Mouse (Mus musculus) left cerebral cortex, adult 11 months (tissue): ENCODE measurements around the gene Zfyve19.

Experiments
- DNase-seq: peaks from one replicate; pipeline ENCODE4 v3.0.0; 2022; ENCODE audit warnings: low spot score

The Zfyve19 gene

DNA sequence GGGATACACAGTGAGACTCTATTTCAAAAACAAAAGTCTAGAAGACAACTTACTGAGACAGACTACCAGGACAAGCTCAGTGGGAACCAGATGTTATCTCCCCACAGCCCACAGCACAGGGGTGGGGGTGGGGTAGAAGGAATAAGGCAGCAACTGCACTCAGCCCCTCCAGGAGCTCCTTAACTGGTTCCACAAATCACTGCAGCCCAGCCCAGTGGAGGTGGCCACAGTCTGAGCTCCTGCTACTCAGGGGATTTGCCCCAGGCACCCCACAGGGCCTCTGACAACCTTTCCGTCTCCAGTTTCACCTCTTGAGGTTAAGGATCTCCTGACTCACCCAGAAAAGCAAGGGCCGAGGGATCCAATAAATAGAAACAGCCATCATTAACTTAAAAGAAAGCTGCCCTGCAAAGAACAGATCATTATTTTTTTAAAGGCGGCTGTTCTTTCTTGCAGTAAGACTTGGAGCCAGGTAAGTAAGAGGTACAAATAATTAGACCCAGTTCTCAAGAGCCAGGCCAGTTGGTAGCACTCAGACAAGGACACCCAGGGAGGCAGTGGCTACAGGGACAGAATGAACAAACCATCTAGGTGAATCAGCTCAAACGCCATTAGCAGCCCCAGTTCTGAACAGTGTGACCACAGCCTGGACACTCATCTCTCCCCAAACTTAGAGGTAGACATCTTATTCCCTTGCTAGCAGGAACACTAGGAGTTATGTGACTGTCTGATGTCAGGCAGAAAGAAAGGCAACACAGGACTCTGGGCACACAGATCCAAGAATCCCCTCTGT lies 11.9 kb upstream of the Zfyve19 start:
- DNase-seq: no peak

DNA sequence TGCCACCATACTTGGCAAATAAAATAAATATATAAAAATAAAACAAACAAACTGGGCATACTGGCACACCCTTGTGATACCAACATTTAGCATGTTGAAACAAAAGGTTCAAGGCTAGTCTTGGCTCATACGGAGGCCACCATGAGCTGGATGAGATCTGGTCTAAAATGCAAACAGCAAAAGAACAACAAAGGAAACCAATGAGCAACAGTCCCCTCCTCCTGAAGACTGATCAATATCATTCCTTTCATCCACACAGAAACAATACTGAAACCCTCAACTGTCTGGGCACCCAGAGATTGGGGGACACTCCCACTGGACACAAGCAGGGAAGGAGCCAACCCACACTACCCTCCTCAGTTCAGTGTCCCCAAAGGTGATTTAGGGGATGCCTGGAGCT lies 10.9 kb upstream of the Zfyve19 start:
- no peak for DNase-seq

DNA sequence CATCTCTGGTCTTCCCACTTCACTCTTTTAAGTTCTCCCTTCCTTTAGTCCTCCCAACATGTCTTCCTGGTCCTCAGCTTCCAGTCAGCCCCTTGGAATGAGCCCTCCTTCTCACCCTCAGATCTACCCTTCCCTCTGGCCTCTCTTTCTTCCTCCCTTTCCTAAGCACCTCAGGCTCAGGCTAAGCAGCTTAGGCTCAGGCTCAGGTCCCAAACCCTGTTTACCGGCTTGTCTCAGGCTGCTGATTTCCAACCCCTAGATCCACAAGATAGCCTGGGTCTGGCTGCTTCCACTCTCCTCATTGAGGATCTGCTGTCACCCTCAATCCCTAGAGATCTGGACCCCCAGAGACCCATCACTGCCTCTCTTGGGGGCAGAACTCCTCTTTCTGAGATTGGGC lies 10.4 kb upstream of the Zfyve19 start:
- no peak for DNase-seq

DNA sequence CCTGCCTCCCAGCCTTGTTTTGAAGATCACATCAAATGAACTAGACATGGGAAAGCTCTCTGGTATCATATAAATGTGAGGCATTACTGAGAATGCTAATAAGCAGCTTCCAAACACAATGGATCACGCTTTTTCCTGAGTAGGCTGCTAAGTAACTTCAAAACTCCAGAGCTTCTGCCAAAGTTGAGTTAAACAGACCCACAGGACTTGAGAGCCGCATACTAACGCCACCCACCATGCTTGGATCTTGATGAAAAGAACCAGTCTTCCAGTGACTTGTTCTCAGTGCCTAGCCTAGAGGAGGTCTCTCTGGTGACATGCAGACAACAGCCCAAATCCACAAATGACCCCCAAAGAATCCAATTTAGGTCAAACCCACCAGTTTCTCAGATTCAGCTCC lies 9.5 kb upstream of the Zfyve19 start:
- DNase-seq: no peak

DNA sequence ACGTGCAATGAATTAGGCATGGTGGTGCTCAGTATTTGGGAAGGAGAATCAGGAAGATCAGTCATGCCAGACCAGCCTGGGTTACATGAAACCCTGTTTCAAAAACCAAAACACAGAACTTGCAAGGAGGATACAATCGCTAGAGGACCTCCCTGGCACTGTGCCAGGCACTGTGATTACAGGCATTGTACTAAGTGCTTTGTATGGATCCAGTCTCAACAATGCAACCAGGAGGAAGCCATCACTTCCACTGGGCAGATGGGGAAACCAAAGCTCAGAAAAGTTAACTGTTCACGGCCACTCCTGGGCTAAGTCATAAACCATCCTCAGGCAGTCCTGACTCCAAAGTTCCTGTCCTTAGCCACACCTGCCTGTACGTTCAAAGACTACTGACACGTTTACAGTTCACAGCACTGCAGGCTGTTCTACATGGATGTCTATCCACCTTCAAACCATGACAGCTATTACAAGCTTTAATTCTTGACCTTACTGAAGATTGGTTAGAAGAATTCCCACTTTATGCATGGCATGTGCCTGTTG lies 5.4 kb upstream of the Zfyve19 start:
- DNase-seq: no peak

DNA sequence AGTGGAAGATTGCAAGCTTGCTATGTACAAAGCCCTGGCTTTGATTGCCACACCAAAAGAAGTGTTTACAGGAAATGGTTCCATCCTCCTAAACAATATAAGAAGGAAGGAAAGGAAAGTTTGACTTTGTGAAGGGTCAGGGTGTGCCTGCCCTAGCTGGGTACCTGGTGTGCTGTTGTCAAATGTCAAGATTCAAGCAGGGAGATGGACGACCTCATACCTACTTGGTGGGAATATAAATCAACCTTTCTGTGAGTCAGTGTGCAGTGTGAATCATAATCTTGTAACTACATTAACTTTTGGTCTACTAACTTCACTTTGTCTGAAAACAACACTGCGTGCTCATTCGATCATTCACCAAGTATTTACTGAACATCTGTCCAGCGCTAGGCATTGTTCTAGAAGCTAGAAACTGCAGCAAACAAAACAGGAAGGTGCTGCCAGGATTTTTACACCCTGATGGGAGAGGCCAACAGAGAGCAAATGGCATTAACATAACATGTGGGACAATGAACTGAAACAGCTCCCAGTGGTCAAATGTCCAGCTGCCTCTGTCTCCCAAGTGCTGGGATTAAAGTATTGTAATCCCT lies 4.5 kb upstream of the Zfyve19 start:
- DNase-seq: no peak

DNA sequence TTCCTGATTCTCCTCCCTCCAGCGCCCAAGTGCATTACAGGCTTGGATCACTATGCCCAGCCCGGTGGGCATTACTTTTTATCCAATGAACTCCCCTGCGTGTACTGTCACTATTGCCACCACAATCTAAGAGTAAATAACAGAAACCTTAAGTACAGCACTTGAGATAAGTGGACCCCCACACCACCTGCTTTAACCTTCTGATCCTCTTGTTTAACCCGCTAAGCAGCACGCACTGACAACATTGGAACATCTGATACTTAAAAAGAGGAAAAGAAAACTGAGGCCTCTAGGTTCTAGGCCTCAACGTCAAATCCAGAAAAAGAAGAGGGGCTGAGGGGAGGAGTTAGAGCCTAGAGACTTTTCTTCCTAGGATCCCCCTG lies 465 bp upstream of the Zfyve19 start:
- no peak for DNase-seq

DNA sequence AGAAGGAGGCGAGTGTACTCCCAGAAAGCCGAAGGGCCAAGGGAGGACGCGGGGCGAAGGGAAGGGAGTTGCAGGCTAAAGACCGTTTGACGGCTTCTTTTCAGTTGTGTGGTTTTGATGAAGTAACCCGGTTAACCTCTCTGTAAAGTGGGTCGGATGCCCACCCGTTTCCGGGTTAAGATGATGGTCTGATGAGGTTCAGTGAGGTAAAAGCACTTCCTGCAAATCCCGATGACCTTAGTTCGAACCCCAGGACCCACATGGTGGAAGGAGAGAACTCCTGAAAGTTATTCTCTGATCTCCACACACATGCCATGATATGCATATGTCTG lies 725 bp downstream of the Zfyve19 start:
- DNase-seq: no peak

DNA sequence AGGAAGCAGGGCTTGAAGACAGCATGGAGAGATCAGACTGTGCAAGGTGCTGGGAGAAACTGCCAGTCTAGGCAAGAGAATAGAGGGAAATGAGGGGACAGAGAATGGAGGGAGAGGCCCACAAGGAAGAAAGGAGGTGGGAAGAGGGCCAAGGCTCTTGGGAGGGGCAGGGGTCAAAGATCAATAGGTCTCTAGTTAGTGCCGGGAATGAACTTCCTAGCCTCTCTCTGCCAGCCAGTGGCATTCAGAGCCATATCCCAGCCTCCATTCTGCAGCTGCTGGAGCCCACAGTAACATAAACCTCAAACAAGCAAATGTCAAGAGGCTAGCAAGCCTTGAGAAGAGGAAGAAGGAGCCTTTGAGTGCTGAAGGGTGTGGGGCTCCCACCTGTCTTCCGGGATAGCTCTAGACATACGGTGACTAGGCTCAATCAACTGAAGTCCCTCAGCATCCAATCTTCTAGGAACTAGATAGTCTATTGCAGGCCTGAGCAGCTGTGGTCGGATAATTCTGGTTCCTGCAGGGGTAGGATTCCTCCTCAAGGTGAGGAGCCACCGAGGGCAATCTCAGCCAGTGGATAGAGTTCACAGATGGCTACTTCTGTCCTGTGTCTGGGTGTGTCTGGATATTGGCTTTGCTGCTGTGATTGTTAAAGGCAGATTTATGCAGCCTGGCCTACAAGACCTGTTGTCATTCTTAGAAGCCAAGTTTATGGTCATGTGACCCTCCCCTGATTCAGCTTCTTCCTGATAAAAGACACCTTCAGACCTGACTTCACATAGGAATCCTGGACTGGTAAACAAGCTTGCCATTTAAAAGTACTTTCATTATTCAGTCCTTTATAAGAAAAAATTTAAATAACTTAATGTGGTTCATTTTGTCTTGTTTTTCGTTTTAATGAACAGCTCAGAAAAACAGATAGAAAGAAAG lies 21.6 kb downstream of the Zfyve19 start, which contains the start of gene Ppp1r14d:
Gene Ppp1r14d, minus strand, starts transcription at position 132 of the 930 bp plus-strand sequence.
- no peak for DNase-seq

DNA sequence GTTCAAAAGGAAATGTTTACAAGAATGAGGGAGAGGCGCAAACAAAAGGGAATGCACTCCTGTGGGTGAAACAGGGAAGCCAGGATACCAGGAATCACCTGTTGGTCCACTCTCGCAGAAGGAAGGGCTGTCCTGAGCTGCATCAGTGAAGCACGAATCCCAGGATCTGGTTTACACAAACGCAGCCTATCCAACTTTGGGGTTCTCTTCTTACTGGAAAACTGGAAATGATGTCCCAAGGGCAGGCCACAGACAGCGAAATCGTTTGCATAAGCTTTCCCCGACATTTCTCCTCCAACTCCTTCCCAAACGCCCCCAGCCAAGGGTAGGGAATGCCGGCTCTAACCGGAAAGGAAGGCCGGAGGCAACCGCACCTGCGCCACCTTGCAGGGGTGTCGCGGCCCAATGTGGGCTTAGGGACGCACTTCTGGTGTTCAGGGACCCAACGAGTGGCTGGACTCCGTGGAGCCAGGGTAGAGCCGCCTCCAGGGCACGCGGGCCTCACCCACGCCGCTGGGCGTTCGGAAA lies 28.3 kb downstream of the Zfyve19 start:
- DNase-seq: no peak

DNA sequence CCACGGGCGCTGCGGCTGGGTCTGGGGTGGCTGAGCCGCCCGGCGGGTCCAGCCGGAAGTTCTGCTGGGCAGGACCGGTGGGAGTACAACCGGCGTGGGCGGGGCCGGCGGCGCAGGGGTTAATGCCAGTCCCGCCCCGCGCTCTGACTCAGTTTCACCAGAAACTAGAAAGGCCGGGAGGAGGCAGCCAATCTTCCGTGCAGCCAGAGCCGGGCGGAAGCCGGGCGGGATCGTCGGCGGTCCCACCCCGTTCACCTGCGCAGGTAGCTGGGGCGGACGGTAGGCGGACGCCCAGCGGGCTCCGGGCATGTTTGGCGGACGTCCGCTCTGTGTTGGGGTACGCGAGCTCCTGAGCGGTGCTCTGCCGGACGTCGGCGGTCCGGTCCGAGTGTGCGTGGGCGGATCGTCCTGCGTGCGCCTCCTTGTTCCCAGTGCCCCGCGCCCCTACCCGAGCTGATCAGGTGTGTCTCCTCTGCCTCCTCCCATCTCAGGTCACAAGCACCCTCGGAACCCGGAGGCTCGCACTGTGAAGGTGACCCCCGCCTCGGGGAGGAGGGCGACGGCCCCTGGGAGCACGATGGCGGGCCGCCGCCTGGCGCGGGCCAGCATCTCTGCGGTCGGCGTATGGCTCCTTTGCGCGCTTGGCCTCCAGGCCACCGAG lies 28.9 kb downstream of the Zfyve19 start, which contains the start of gene Spint1:
Gene Spint1, plus strand, starts transcription at position 153 of the 661 bp plus-strand sequence.
- no peak for DNase-seq

DNA sequence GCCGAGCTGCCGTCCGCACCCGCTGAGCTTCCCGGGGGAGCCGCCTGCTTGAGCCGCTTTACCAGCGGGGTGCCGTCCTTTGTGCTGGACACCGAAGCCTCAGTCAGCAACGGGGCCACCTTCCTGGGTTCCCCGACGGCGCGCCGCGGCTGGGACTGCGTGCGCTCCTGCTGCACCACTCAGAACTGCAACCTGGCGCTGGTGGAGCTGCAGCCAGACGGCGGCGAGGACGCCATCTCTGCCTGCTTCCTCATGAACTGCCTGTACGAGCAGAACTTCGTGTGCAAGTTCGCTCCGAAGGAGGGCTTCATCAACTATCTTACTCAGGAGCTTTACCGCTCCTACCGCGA lies 29.4 kb downstream of the Zfyve19 start:
- DNase-seq: no peak

DNA sequence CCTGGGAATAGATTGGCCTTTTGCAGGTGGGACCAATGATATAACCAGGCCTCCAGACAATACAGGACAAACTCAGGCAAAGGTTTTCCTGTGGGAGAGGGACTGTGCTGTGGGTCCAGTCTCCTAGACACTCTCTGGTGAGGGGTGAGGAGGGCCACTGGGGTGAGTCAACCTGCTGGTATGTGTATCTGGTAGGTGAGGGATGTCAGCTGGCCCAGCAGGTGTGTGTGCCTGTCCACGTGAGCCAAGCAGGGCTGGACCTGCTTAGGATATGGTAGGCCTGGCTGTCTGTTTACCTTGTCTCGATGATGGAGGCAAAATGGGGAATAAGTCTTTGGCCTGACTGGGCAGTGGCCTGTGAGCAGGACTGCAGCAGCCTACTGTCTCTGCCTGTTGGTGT lies 30.3 kb downstream of the Zfyve19 start:
- no peak for DNase-seq

DNA sequence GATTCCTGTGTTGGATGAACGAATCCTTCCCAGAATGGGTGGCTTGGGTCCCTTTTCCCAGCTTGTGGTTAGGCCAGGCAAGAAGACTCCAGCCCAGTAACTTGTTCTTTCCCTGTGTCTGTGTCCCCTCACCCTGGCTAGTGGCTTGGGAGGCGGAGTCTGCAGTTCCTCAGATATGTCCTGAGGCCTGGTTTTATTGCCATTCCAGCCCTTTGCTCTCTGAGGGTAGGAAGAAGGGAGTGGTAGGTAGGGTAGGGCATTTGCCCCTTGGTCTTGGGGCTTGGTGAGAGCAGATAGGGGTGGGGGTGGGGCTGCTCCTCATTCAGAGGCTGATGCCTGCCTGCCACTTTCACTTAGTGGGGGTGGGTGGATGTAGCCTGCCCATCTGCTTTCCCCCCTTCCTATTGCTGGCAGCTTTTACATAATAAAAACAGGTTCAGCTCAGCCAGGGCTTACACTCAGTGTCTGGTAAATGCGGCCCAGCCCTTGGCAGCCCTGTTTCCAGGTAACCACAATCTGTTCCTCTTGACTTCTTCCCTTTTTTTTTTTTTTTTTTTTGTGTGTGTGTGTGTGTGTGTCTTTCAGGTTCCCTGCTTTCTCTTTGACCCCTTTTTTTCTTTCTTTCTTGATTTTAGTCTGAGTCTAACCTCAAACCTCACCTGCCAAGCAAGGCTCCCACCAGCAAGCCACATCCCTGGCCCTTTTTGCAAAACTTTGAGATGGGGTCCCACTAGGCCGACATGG lies 31.8 kb downstream of the Zfyve19 start:
- DNase-seq: no peak

DNA sequence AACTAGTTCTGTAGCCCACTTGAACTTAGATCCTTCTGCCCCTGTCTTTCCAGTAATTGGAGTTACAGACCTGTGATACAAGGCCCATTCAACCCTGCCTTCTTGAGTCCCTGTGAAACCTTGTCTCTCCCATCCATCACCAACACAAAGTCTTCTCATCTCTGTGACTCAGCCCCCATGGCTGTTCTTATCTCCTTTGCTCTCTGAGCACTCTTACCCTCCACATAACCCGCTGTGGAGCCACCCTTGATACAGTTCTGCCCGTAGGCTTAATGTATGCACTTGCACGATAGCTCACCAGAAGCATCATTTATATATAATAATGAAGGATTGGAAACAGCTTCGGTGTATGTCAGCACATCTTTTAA lies 32.4 kb downstream of the Zfyve19 start:
- no peak for DNase-seq

DNA sequence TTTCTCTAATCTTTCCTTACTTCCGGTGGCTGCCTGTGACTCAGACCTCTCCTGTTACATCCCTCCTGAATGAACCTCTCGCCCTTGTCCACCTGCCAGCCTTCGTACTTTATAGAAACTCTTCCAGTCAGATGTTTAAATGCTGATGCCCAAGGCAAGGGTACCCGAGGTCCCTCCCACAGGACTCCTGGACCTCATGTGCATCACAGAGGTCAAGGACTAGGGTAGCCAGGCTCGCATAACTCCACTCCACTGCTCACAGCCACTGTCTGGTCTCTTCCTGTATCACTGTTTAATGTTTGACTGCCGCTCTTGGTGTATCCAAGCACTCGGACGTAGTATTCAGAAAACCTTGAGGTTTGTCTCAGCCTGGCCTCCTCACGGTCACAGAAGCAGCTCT lies 34.1 kb downstream of the Zfyve19 start:
- DNase-seq: no peak

DNA sequence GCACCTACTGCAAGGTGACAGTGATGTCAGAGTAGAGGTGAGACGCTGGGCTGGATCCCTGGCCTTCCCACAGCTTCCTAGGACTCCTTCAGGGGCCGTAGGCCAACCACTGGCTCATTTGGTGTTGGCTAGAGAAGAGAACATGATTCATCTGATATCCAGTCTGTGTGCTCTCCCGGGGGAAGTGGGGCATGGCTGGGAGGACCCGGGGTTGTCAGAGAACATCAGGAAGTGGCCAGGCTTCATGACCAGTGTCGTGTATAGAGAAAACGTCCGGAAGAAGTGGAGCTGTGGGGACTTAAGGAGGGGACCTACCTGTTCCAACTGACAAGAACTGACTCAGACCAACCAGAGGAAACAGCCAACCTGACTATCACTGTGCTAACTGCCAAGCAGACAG lies 36.8 kb downstream of the Zfyve19 start:
- DNase-seq: no peak

DNA sequence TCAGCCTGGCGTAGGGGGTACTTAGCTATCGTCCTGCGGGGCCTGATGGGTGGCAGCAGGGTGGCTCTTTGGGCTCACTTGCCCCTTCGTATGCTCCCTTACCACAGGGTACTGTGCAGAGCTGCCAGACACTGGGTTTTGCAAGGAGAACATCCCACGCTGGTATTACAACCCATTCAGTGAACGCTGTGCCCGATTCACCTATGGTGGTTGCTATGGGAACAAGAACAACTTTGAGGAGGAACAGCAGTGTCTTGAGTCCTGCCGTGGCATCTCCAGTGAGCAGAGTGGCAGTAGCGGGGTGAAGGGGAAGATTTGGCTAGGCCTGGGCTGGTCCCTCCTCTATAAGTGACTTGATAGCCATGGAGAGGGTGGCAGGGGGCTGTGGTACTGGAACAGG lies 39.5 kb downstream of the Zfyve19 start:
- DNase-seq: peak; percentile 34

DNA sequence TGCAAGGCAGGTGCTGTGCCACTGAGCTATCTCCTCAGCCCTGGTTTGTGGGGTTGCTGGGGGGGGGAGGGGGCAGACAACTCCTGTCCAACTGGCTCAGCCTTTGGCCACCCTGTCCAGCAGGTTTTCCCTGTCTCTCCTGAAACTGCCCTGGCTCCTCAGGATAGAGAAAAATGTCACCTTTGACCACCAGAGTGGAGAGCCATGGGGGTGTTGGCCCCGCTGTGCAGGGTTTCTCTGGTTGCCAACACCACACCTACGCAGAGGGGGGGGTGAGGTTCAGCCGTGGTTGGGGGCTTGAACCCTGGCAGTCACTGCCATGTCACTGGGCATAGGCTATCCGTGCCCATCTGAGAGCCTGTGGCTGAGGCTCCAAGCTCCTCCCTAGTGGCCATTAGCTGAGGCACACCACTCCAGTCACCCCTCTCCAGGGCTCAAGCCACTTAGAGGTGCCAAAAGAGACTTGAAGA lies 41.2 kb downstream of the Zfyve19 start:
- no peak for DNase-seq

DNA sequence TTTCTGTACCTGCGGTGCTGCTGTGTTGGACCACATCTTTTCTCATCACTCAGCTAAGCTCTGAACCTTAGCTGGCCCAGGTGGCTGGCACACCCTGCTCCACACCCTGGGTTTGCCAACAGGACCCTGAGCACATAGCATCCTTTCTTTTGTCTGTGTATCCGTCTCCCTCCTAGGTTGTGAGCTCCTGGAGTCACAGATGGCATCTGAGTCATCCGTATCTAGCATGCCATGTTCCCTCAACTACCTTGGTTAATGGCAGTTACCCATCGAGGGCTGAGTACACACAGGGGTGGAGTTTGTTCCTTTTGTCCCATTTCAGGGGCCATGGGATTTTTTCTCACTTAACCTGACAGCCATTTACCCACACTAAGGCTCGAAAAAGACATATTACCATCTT lies 42.0 kb downstream of the Zfyve19 start:
- DNase-seq: no peak

DNA sequence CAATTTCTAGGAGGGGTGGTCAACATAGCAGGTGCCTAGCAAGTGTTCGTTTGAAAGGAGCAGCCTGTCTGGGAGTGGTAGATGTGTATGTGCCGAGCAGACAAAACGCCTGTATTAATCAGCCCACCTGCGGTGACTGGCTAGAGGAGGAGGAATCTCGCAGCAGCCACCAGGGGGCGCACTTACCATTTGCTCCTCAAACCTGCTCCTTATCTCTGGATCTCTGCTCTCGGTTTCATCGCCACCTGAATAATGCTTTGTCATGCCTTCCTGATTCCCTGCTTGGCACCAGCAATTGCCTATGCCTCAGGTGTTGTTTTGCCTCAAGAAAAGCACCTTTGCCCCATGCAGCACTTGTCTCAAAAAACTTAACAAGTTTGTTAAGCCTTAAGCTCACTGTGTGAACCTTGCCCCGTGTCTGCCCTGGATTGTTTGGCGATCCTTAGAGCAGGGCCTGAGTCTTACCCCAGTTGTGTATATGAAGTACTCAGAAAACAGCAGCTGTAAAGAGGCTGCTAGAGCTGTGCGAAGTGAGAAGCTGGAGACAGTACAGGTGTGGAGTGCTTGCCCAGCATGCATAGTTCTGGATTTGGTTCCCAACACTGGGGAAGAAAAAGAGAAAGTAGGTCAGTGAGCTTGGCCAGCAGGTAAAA lies 42.5 kb downstream of the Zfyve19 start:
- DNase-seq: peak; percentile 59
